Mouse (Mus musculus) liver, postnatal 0 days (tissue): ENCODE data around the gene Cyth1.

Experiments
- CTCF ChIP-seq: sonication (generic); IDR thresholded peaks from 2 replicates; pipeline ENCODE4 v1.5.1; 2016; ENCODE audit warnings: antibody characterized with exemption, low read depth
- EP300 ChIP-seq: IDR thresholded peaks from 2 replicates; pipeline ENCODE4 v1.6.1; 2016; ENCODE audit warnings: antibody characterized with exemption, low read depth, mild to moderate bottlenecking

- TF ChIP-seq EP300 (no peak), CTCF (peak; percentile 81)
Measured at GRCm38 (mm10) chr11:118220561-118221262, 27.7 kb downstream of the Cyth1 start.
